Mouse (Mus musculus): ENCODE measurements around the gene Grb10. TPM values are rescaled to one million over a fixed set of nuclear protein-coding genes. Genes with fewer than 3 reads are reported as not detected.
A peak's percentile ranks its signal among the peaks of the same experiment; 100 is the strongest.

Gene Grb10
- 618 and 784 TPM in 2 replicates for polyA plus RNA-seq (2011; ENCODE audit: insufficient read length, low read depth, missing spikeins)

GRCm38 (mm10) chr11:12038470-12038985, at the start of gene Grb10:
Gene Grb10, minus strand, starts transcription at chr11:12038683.
- peak within 1 kb of the TSS; percentile 88 for H3K27ac ChIP-seq (ENCODE audit: insufficient read depth, low read length)
- TF ChIP-seq CTCF (IDR thresholded peaks at IDR 0.05; ENCODE audit: borderline replicate concordance, insufficient read depth, low read length) (no peak), POLR2A (IDR thresholded peaks at IDR 0.05; ENCODE audit: low read depth, low read length) (no peak; the same call in 1 of the 2 replicates)
- no peaks in the 10 kb centered on the region for H3K4me1 ChIP-seq (ENCODE audit: control insufficient read depth, insufficient read depth, low read length)
- H3K4me3 ChIP-seq (ENCODE audit: insufficient read depth, low read length), result peak within 1 kb of the TSS; percentile 61

GRCm38 (mm10) chr11:12081638-12082037, 43.2 kb upstream of the Grb10 start:
- no peak overlapping the region for H3K4me3 ChIP-seq (ENCODE audit: insufficient read depth, low read length)
- no peaks in the 10 kb centered on the region for H3K4me1 ChIP-seq (ENCODE audit: control insufficient read depth, insufficient read depth, low read length)
- no peak overlapping the region for H3K27ac ChIP-seq (ENCODE audit: insufficient read depth, low read length)
- no peak for TF ChIP-seq CTCF (IDR thresholded peaks at IDR 0.05; ENCODE audit: borderline replicate concordance, insufficient read depth, low read length)
- no peak for TF ChIP-seq POLR2A (IDR thresholded peaks at IDR 0.05; ENCODE audit: low read depth, low read length)

- H3K4me3 ChIP-seq (ENCODE audit: insufficient read depth, low read length), result no peak overlapping the region
- no peaks in the 10 kb centered on the region; the same call in 1 of the 2 replicates for H3K4me1 ChIP-seq (ENCODE audit: control insufficient read depth, insufficient read depth, low read length)
- no peak overlapping the region for H3K27ac ChIP-seq (ENCODE audit: insufficient read depth, low read length)
- TF ChIP-seq POLR2A (IDR thresholded peaks at IDR 0.05; ENCODE audit: low read depth, low read length) (no peak), CTCF (IDR thresholded peaks at IDR 0.05; ENCODE audit: borderline replicate concordance, insufficient read depth, low read length) (no peak)
Measured at GRCm38 (mm10) chr11:12079231-12079630, 40.7 kb upstream of the Grb10 start.

DNA sequence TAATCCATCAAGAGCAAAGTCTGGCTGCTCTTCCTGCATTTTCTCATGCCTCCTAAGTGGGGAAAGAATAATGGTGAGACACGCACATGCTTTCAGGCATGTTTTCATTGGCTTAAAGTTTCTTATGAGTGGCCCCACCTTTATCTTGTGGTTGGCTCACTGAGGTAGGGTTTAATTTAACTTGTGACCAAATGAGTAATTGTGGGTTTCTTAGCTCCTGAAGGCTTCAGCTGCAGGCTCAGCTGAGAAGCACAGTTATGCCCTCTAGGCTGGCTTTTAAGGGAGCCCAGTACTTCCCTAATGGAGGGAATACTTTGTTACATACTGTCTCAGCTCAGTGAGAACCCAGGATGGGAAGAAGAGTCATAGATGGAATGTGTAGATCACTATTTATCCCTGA, 37.0 kb upstream of the Grb10 start:
- H3K4me1 ChIP-seq (ENCODE audit: control insufficient read depth, insufficient read depth, low read length), result peaks cover 6% of the 10 kb centered on the region; the same call in 1 of the 2 replicates
- no peak overlapping the region for H3K4me3 ChIP-seq (ENCODE audit: insufficient read depth, low read length)
- TF ChIP-seq CTCF (IDR thresholded peaks at IDR 0.05; ENCODE audit: borderline replicate concordance, insufficient read depth, low read length) (no peak), POLR2A (IDR thresholded peaks at IDR 0.05; ENCODE audit: low read depth, low read length) (no peak)
- no peak overlapping the region for H3K27ac ChIP-seq (ENCODE audit: insufficient read depth, low read length)

- no peak for TF ChIP-seq CTCF (IDR thresholded peaks at IDR 0.05; ENCODE audit: borderline replicate concordance, insufficient read depth, low read length)
- no peak for TF ChIP-seq POLR2A (IDR thresholded peaks at IDR 0.05; ENCODE audit: low read depth, low read length)
- peaks cover 6% of the 10 kb centered on the region; the same call in 1 of the 2 replicates for H3K4me1 ChIP-seq (ENCODE audit: control insufficient read depth, insufficient read depth, low read length)
- no peak overlapping the region for H3K27ac ChIP-seq (ENCODE audit: insufficient read depth, low read length)
- H3K4me3 ChIP-seq (ENCODE audit: insufficient read depth, low read length), result no peak overlapping the region
Measured at GRCm38 (mm10) chr11:12073394-12074226, 35.1 kb upstream of the Grb10 start.

DNA sequence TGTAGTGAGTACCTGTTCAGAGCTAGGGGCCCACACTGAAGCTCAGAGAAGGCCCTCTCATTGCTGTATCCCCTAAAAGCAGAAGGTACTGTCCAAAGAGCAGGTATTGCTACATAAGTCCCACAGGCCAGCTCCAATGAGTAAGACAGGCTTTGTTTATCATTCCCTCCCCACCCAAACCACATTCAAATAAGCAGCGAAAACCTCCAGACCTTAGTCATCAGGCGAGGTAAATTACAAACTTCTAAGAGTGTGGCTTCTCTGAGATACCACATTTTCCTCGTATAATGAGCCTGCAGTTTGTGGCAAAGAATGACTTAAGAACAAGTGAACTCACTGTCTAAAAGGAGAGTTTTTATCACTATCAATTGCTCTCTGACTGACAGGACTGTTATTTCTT, 33.8 kb upstream of the Grb10 start:
- H3K27ac ChIP-seq (ENCODE audit: insufficient read depth, low read length), result no peak overlapping the region; the same call in 1 of the 2 replicates
- TF ChIP-seq CTCF (IDR thresholded peaks at IDR 0.05; ENCODE audit: borderline replicate concordance, insufficient read depth, low read length), result no peak
- no peak for TF ChIP-seq POLR2A (IDR thresholded peaks at IDR 0.05; ENCODE audit: low read depth, low read length)
- H3K4me1 ChIP-seq (ENCODE audit: control insufficient read depth, insufficient read depth, low read length), result peaks cover 6% of the 10 kb centered on the region; the same call in 1 of the 2 replicates
- H3K4me3 ChIP-seq (ENCODE audit: insufficient read depth, low read length), result no peak overlapping the region

- Histone ChIP-seq H3K4me3 (ENCODE audit: insufficient read depth, low read length) (no peak overlapping the region), H3K27ac (ENCODE audit: insufficient read depth, low read length) (no peak overlapping the region), H3K4me1 (ENCODE audit: control insufficient read depth, insufficient read depth, low read length) (no peaks in the 10 kb centered on the region)
- TF ChIP-seq POLR2A (IDR thresholded peaks at IDR 0.05; ENCODE audit: low read depth, low read length), result no peak
- no peak for TF ChIP-seq CTCF (IDR thresholded peaks at IDR 0.05; ENCODE audit: borderline replicate concordance, insufficient read depth, low read length)
Measured at GRCm38 (mm10) chr11:12059005-12059404, 20.5 kb upstream of the Grb10 start.

DNA sequence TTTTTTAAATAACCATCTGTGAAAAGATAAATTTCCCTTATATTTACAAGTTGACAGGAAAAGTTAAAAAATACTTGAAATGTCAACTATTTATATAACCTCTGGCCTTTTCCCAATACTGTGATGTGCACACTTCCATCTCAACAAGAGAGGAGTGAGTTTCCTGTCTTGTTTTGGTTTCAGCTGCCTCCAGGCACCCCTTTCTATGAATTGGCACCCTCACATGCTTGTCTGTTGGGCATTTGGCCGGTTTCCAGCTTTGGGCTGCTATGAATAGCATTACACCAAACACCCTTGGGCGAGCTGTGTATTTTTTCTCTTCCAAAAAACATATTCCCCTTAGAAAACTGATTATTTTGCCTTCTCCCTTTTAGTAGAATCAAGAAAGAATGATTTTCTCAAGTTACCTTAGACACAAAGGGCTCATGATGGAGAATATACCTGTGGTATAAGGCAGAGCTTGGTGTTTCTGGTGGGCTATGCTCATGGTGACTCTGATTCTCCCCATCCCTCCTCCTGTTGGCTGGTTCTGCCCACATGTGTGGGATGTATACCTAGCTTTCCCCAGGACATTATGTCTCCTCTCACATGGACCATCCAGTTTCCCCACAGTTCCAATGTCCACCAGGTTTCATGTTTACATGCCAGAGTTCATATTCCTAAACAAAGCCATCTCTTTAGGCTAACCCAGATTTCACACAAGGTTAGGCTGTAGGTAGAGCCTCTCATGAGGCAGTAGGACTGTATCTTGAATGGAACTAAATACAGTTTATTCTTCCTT, 10.3 kb upstream of the Grb10 start:
- no peaks in the 10 kb centered on the region for H3K4me1 ChIP-seq (ENCODE audit: control insufficient read depth, insufficient read depth, low read length)
- TF ChIP-seq CTCF (IDR thresholded peaks at IDR 0.05; ENCODE audit: borderline replicate concordance, insufficient read depth, low read length) (no peak), POLR2A (IDR thresholded peaks at IDR 0.05; ENCODE audit: low read depth, low read length) (no peak)
- H3K4me3 ChIP-seq (ENCODE audit: insufficient read depth, low read length), result no peak overlapping the region
- H3K27ac ChIP-seq (ENCODE audit: insufficient read depth, low read length), result no peak overlapping the region

- Histone ChIP-seq H3K27ac (ENCODE audit: insufficient read depth, low read length) (no peak overlapping the region), H3K4me3 (ENCODE audit: insufficient read depth, low read length) (no peak overlapping the region), H3K4me1 (ENCODE audit: control insufficient read depth, insufficient read depth, low read length) (no peaks in the 10 kb centered on the region)
- TF ChIP-seq POLR2A (IDR thresholded peaks at IDR 0.05; ENCODE audit: low read depth, low read length) (no peak), CTCF (IDR thresholded peaks at IDR 0.05; ENCODE audit: borderline replicate concordance, insufficient read depth, low read length) (no peak)
Measured at GRCm38 (mm10) chr11:12048135-12048534, 9.7 kb upstream of the Grb10 start.
